Mouse (Mus musculus) right cerebral cortex, postnatal 14 days (tissue): ENCODE measurements around the gene Gm11596.
"Not testable (repeated sequence)": the region's sequence is repeated elsewhere in the genome, so short reads cannot be mapped to it uniquely, and the experiment has no call there.

Source experiments
- DNase-seq: peaks from one replicate; pipeline ENCODE4 v3.0.0; 2022

The Gm11596 gene

DNA sequence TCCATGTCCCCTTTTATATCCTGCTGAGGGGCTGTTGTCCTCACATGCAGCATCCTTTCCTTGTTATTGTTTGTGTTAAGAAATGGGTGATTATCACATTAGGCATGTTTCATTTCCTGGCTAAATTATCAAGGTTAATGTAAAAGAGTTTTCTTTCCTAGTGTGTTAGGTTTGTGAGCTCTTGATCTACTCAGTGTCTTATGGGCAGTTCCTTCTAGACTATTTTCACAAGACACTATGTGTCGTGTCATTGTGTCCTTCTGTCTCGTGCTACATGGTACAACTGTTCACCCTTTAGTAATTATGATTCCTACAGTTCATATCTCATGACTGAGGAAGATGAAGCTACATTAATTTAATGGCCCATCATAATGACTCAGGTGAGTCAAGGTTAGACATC, at the start of gene Gm11596:
Gene Gm11596, minus strand, starts transcription at position 101 of the 400 bp plus-strand sequence.
- no peak for DNase-seq

DNA sequence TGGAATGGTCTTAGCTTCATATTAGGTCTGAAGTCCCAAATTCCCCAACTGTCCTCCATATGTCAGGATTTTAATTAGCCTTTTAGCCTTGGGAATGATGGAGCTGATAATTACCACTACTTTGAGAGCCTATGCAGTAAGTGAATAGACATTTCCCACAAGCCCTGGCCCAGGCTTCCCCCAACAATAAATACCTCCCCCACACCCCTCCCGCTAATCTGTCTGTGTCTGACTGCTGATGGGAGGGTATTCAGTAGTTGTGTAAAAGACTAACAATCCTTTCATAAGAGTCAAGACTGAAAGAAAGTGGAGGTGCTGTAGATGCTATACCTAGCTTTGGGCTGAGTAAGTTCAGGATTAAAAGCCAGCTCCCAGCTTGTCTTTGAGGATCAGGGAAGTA, 48.9 kb upstream of the Gm11596 start:
- no peak for DNase-seq

DNA sequence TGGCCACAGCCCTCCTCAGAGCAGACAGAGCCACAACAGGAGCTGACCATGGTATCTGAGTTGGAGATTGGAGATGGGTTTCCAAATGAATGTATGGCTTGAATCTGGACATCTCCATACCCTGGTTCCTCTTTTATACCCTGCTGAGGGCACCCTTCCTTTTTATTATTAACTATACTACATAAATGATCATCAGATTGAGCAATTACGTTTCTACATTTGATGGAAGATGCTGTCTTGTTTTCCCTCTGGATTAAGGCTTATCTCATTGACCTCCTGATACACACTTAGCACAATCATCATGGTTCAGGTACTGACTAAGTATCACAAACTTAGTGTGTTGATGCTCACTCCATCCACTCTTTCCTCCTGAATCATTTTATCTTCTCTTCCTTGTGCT, 44.7 kb upstream of the Gm11596 start, which contains the start of gene 2300003K06Rik:
Gene 2300003K06Rik, minus strand, starts transcription at position 101 of the 400 bp plus-strand sequence.
- DNase-seq: no peak

DNA sequence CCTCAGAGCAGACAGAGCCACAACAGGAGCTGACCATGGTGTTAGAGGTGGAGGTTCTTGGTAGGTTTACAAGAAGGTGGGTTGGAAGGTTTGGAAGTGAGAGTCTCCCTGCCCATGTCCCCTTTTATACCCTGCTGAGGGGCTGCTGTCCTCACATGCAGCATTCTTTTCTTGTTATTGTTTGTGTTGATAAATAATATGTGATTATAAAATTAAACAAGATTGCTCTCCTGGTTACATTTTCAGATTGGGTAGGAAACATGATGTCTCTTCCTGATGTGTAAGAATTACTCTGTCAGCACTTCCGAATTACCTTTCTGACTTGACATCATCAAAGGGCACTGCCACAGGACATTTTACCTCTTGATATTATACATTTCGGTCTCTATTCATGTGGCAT, 22.3 kb upstream of the Gm11596 start, which contains the start of gene Gm11564:
Gene Gm11564, minus strand, starts transcription at position 101 of the 400 bp plus-strand sequence.
- DNase-seq: not testable (repeated sequence)

DNA sequence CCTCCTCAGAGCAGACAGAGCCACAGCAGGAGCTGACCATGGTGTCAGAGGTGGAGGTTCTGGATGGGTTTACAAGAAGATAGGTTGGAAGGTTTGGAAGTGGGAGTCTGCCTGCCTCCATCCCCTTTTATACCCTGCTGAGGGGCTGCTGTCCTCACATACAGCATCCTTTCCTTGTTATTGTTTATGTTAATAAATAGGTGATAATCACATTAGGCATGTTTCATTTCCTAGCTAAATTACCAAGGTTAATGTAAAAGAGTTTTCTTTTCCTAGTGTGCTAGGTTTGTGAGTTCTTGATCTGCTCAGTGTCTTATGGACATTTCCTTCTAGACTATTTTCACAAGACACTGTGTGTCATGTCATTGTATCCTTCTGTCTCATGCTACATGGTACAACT, 16.5 kb upstream of the Gm11596 start, which contains the start of gene Krtap4-13:
Gene Krtap4-13, minus strand, starts transcription at position 101 of the 400 bp plus-strand sequence.
- not testable (repeated sequence) for DNase-seq

DNA sequence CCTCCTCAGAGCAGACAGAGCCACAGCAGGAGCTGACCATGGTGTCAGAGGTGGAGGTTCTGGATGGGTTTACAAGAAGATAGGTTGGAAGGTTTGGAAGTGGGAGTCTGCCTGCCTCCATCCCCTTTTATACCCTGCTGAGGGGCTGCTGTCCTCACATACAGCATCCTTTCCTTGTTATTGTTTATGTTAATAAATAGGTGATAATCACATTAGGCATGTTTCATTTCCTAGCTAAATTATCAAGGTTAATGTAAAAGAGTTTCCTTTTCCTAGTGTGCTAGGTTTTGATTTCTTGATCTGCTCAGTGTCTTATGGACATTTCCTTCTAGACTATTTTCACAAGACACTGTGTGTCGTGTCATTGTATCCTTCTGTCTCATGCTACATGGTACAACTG, 11.1 kb upstream of the Gm11596 start, which contains the start of gene Gm11554:
Gene Gm11554, minus strand, starts transcription at position 101 of the 400 bp plus-strand sequence.
- DNase-seq: not testable (repeated sequence)

DNA sequence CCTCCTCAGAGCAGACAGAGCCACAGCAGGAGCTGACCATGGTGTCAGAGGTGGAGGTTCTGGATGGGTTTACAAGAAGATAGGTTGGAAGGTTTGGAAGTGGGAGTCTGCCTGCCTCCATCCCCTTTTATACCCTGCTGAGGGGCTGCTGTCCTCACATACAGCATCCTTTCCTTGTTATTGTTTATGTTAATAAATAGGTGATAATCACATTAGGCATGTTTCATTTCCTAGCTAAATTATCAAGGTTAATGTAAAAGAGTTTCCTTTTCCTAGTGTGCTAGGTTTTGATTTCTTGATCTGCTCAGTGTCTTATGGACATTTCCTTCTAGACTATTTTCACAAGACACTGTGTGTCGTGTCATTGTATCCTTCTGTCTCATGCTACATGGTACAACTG, 5.6 kb upstream of the Gm11596 start, which contains the start of gene Gm11569:
Gene Gm11569, minus strand, starts transcription at position 101 of the 400 bp plus-strand sequence.
- not testable (repeated sequence) for DNase-seq

DNA sequence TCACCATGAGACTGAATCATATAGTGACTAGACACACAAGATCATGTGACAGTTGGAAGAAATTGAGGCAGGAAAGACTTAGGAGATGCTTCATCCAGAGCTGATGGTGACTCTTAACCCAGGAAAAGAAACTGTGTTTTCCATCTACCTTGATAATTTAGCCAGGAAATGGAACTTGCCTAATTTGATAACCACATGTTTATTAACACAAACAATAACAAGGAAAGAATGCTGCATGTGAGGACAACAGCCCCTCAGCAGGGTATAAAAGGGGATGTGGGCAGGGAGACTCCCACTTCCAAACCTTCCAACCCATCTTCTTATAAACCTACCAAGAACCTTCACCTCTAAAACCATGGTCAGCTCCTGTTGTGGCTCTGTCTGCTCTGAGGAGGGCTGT, 8.4 kb downstream of the Gm11596 start, which contains the start of gene Krtap4-9:
Gene Krtap4-9, plus strand, starts transcription at position 301 of the 400 bp plus-strand sequence.
- DNase-seq: not testable (repeated sequence)

DNA sequence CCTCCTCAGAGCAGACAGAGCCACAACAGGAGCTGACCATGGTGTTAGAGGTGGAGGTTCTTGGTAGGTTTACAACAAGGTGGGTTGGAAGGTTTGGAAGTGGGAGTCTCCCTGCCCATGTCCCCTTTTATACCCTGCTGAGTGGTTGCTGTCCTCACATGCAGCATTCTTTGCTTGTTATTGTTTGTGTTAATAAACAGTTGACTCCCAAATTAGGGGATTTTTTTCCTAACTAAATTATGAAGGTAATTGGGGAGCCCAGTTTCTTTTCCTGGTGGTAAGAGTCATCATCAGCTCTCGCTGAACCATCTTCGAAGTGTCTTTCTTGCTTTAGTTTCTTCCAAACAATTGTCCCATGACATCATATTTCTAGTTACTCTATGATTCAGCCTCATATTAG, 12.7 kb downstream of the Gm11596 start, which contains the start of gene Krtap4-8:
Gene Krtap4-8, minus strand, starts transcription at position 101 of the 400 bp plus-strand sequence.
- DNase-seq: no peak

DNA sequence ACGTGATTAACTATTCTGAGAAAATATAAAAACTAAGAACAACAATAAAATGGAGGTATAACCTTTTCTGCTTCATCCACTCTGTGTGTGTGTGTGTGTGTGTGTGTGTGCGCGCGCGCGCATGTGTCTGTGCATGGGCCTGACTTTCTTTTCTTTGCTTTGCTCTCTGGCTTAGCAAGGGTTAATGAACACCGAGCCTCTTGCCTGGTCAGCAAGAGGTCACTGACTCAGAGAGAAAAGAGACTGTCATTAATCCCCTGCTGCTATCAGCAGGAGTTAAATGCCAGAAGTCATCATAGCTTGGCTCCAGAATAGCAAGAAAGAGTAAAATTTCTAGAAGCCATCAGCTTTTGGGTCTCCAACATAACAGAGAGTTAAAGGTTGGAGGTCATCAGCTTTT, 14.9 kb downstream of the Gm11596 start:
- no peak for DNase-seq

DNA sequence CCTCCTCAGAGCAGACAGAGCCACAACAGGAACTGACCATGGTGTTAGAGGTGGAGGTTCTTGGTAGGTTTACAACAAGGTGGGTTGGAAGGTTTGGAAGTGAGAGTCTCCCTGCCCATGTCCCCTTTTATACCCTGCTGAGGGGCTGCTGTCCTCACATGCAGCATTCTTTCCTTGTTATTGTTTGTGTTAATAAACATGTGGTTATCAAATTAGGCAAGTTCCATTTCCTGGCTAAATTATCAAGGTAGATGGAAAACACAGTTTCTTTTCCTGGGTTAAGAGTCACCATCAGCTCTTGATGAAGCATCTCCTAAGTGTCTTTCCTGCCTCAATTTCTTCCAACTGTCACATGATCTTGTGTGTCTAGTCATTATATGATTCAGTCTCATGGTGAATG, 20.5 kb downstream of the Gm11596 start, which contains the start of gene Gm11595:
Gene Gm11595, minus strand, starts transcription at position 101 of the 400 bp plus-strand sequence.
- DNase-seq: not testable (repeated sequence)

DNA sequence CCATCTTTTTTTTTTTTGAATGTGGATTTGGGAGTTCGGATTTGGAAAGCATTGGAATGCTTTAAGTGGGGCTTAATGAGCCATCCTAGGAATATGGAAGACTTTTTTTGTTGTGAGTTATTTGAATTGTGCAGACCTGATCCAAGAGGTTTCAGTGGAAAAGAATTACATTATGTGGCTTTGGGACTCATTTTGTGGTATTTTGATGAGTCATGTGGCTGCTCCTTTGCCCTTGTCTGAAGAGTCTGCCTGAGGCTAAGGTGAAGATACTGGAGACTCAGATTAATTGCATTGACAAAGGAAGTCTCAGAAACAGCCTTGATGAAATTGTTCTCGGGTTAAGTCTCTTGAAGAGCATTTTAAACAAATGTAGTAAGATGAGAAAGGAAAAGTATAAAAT, 24.9 kb downstream of the Gm11596 start:
- DNase-seq: no peak

DNA sequence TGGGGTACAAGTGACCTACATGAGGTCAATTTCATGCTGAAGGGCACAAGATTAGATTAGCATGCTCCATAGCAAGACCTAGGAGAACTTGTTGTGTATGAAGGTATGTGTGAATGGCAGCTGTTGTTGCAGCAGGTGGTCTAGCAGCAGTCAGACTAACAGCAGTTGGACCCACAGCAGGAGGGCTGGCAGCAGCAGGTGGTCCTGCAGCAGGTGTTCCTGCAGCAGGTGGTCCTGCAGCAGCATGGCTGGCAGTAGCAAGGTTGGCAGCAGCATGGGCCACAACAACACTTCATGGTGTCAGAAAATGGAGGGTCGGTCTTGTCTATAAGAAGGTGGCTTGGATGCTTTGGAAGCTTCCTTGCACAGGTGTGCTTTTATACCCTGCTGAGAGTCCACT, 34.4 kb downstream of the Gm11596 start:
- no peak for DNase-seq

DNA sequence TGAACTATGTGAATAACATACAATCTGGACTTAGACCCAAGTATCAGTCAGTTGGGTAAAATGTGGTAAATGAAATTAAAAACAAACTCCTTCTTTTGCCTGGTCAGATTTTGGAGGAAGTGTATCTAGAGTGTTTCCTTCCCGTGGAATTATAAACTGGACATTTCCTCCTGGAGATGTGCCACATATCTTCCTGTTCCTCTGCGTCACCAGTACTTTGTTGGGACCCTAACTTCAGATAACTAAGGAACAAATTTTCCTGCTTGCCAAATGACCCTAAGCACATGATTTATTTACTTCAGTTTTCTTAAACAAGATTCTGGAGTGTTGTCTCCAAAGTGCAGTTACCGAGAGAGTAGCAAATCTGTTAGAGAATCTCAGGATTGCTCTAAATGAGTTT, 49.3 kb downstream of the Gm11596 start:
- no peak for DNase-seq
